Comparison of ENCODE assay signal across 18 mouse cellular contexts in the genomic region with DNA sequence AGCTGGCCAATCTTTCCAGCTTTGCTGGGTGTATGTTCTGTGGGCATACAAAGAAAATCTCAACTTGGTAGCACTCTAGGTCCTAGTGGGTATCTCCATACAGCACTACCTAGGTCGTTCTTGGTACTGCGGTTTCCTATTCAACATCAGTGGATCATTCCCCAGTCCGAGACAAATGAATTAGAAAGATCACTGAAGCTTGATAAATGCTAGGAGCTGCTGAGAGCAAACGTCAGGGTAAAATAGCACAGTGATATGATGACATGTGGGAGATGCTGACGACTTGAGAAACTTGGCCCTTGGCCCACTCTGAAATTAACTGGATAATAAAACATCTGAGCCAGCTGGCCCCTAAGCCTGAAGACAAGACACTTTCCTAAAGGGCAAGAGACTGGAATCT.
A peak's percentile ranks its signal among the peaks of the same experiment; 100 is the strongest.
DNase-seq lines count a peak whose midpoint lies in the region; ATAC-seq and TF ChIP-seq lines count a peak whose summit lies in the region.
"Had no signal": no experiment of that assay in that cellular context is flagged by ENCODE, and none has a peak within 500 bp of the region (broad histone marks: within the 10 kb centered on the region; RNA-seq: fewer than 3 reads in every experiment).

No protein-coding gene starts in this region.

- no peak for TF ChIP-seq EP300 in heart, postnatal 0 days (IDR thresholded peaks at IDR 0.05; ENCODE audit: low read depth)

- H3K36me3 ChIP-seq in heart, postnatal 0 days (replicated peaks; ENCODE audit: control insufficient read depth, insufficient read depth, low read length): no peaks in the 10 kb centered on the region
- H3K36me3 ChIP-seq in lung, embryonic 14.5 days (ENCODE audit: insufficient read depth): peaks cover 3% of the 10 kb centered on the region; the same call in 1 of the 2 replicates
- H3K36me3 ChIP-seq in intestine, postnatal 0 days (ENCODE audit: control insufficient read depth, insufficient read depth): no peaks in the 10 kb centered on the region
- H3K36me3 ChIP-seq: kidney, embryonic 15.5 days; liver, embryonic 13.5 days; neural tube, embryonic 12.5 days had no signal

- DNase-seq in cerebellum, postnatal 10 days: peak; percentile 63 to 72
- no peak for DNase-seq in cerebellum, adult 11-12 months
- DNase-seq in heart, postnatal 0 days (ENCODE audit: low spot score): no peak
- DNase-seq in heart, postnatal 10 days: no peak
- peak; percentile 78 for DNase-seq in lung, embryonic 14.5 days
- DNase-seq in lung, adult 2 months: no peak
- DNase-seq in MN1 (ENCODE audit: low spot score): peak; percentile 44
- DNase-seq: cerebellum, adult 18-20 months; gastrocnemius, postnatal 10 days; layer of hippocampus, adult 9-11 months; liver, embryonic 13.5 days; right cerebral cortex, adult 18-20 months; spleen, adult 18-20 months; thymus, postnatal 36 days had no signal

- no peak for TF ChIP-seq POLR2A in lung, adult 2 months (IDR thresholded peaks at IDR 0.05; ENCODE audit: borderline replicate concordance, extremely low read depth, low read depth, low read length)

- H3K9me3 ChIP-seq in heart, postnatal 0 days (replicated peaks; ENCODE audit: control insufficient read depth, low read length): 0 out of 2 replicates have a peak, but pooled peaks cover 4% of the 10 kb centered on the region
- no peaks in the 10 kb centered on the region for H3K9me3 ChIP-seq in lung, embryonic 14.5 days (ENCODE audit: low read depth, low read length)
- H3K9me3 ChIP-seq in intestine, postnatal 0 days (ENCODE audit: control insufficient read depth): no peaks in the 10 kb centered on the region
- H3K9me3 ChIP-seq: liver, embryonic 13.5 days; neural tube, embryonic 12.5 days had no signal

- intact Hi-C loops in heart, postnatal 10 days (cut with DNase I): loop anchor here (5.0 kb wide), 1 partner anchor 111 kb away; the partner anchor contains the start of gene Ndufs5

- WGBS in heart, postnatal 0 days: 11% methylated on average over 5 of the region's 5 CpGs
- WGBS in lung, embryonic 14.5 days: 32% methylated on average over 5 of the region's 5 CpGs
- 48% methylated on average over 5 of the region's 5 CpGs for WGBS in lung, adult 2 months
- 46% methylated on average over 5 of the region's 5 CpGs for WGBS in intestine, postnatal 0 days

- no peak overlapping the region for H3K4me3 ChIP-seq in heart, postnatal 0 days (ENCODE audit: low read depth, low read length)
- no peak overlapping the region for H3K4me3 ChIP-seq in lung, embryonic 14.5 days (ENCODE audit: low read depth, low read length)
- no peak overlapping the region for H3K4me3 ChIP-seq in lung, adult 2 months (replicated peaks; ENCODE audit: extremely low read depth, low read depth, low read length)
- H3K4me3 ChIP-seq in intestine, postnatal 0 days (ENCODE audit: low read depth, low read length): no peak overlapping the region
- H3K4me3 ChIP-seq: kidney, embryonic 15.5 days; liver, embryonic 13.5 days; neural tube, embryonic 12.5 days had no signal

- no peak overlapping the region for H3K4me2 ChIP-seq in heart, postnatal 0 days (ENCODE audit: low read depth, low read length)
- H3K4me2 ChIP-seq in lung, embryonic 14.5 days: no peak overlapping the region
- H3K4me2 ChIP-seq in intestine, postnatal 0 days (replicated peaks; ENCODE audit: low read depth): no peak overlapping the region
- H3K4me2 ChIP-seq: kidney, embryonic 15.5 days; liver, embryonic 13.5 days; neural tube, embryonic 12.5 days had no signal

- no peaks in the 10 kb centered on the region for H3K27me3 ChIP-seq in heart, postnatal 0 days (ENCODE audit: control insufficient read depth, insufficient read depth, low read length)
- no peaks in the 10 kb centered on the region for H3K27me3 ChIP-seq in lung, embryonic 14.5 days (ENCODE audit: insufficient read depth, low read length)
- no peaks in the 10 kb centered on the region for H3K27me3 ChIP-seq in intestine, postnatal 0 days (replicated peaks; ENCODE audit: control insufficient read depth, insufficient read depth, low read length)
- H3K27me3 ChIP-seq: CH12.LX; kidney, embryonic 15.5 days; liver, embryonic 13.5 days; neural tube, embryonic 12.5 days had no signal

- ATAC-seq in heart, postnatal 0 days (ENCODE audit: insufficient read depth, low read depth): peak; percentile 36; the same call in 1 of the 2 replicates
- ATAC-seq in lung, embryonic 14.5 days (ENCODE audit: insufficient read depth): peak; percentile 46; the same call in 1 of the 2 replicates
- ATAC-seq in intestine, postnatal 0 days: no peak

- H3K4me1 ChIP-seq in heart, postnatal 0 days (ENCODE audit: control insufficient read depth, insufficient read depth): peaks cover 11% of the 10 kb centered on the region; the same call in 1 of the 2 replicates
- no peaks in the 10 kb centered on the region for H3K4me1 ChIP-seq in lung, embryonic 14.5 days (ENCODE audit: insufficient read depth)
- H3K4me1 ChIP-seq in lung, adult 2 months (ENCODE audit: control insufficient read depth, insufficient read depth, low read length): peaks cover 9% of the 10 kb centered on the region
- no peaks in the 10 kb centered on the region for H3K4me1 ChIP-seq in intestine, postnatal 0 days (replicated peaks; ENCODE audit: control insufficient read depth, insufficient read depth, low read length)
- H3K4me1 ChIP-seq: liver, embryonic 13.5 days; neural tube, embryonic 12.5 days had no signal

- H3K9ac ChIP-seq in heart, postnatal 0 days (replicated peaks; ENCODE audit: low read depth, low read length): no peak overlapping the region
- no peak overlapping the region for H3K9ac ChIP-seq in lung, embryonic 14.5 days
- no peak overlapping the region for H3K9ac ChIP-seq in intestine, postnatal 0 days (ENCODE audit: low read depth, low read length)
- H3K9ac ChIP-seq: kidney, embryonic 15.5 days; liver, embryonic 13.5 days; neural tube, embryonic 12.5 days had no signal

- TF ChIP-seq CTCF in heart, postnatal 0 days (IDR thresholded peaks at IDR 0.05; ENCODE audit: low read depth): no peak
- peak; percentile 9; the same call in 1 of the 2 replicates for TF ChIP-seq CTCF in lung, embryonic 14.5 days (IDR thresholded peaks at IDR 0.05; ENCODE audit: low read depth)
- TF ChIP-seq CTCF in lung, adult 2 months (IDR thresholded peaks at IDR 0.05; ENCODE audit: insufficient read depth, low read length): no peak
- TF ChIP-seq CTCF in intestine, postnatal 0 days (IDR thresholded peaks at IDR 0.05; ENCODE audit: low read depth): no peak

- no peak overlapping the region for H3K27ac ChIP-seq in heart, postnatal 0 days (ENCODE audit: low read depth)
- H3K27ac ChIP-seq in lung, embryonic 14.5 days (ENCODE audit: low read depth): no peak overlapping the region
- no peak overlapping the region for H3K27ac ChIP-seq in intestine, postnatal 0 days (ENCODE audit: low read depth, low read length)
- H3K27ac ChIP-seq: kidney, embryonic 15.5 days; liver, embryonic 13.5 days; neural tube, embryonic 12.5 days had no signal

Comparison
In these comparisons a context has a peak if more than half of its experiments do, and no peak if none do; other contexts are left out.
1. DNase-seq: peak in cerebellum, postnatal 10 days (2 of 2), lung, embryonic 14.5 days (single experiment) and MN1 (single experiment); none in cerebellum, adult 11-12 months (single experiment), heart, postnatal 0 days (single experiment), heart, postnatal 10 days (0 of 2) and lung, adult 2 months (single experiment).